In the genomic region with DNA sequence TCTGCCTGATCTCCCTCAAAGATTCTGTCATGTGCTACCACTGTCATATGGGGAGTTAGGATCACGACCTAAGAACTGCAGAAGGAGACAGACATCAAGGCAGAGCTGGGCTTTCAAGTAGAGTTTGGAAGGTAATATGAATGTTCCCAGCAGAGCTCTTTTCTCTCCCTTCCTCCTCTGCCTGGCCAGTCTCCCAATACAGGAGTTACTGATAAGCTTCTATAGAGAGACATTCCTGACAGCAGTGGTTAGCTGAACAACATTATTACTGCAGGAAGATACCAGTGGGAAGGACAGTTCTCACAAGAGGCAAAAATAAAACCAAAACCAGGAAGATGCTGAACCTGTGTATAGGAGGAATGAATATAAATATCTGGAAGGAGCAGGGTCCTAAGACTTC, we compare ENCODE assay signal across 27 mouse cellular contexts. TPM values are rescaled to one million over a fixed set of nuclear protein-coding genes. Genes with fewer than 3 reads are reported as not detected.
A peak's percentile ranks its signal among the peaks of the same experiment; 100 is the strongest.
DNase-seq lines count a peak whose midpoint lies in the region; ATAC-seq and TF ChIP-seq lines count a peak whose summit lies in the region.
"Had no signal": no experiment of that assay in that cellular context is flagged by ENCODE, and none has a peak within 500 bp of the region (broad histone marks: within the 10 kb centered on the region; RNA-seq: fewer than 3 reads in every experiment).

No protein-coding gene starts in this region.

- TF ChIP-seq EP300 in ES-Bruce4 (IDR thresholded peaks at IDR 0.05; ENCODE audit: insufficient read depth, low read depth, low read length): no peak

- 45% methylated on average over 1 of the region's 1 CpGs for WGBS in heart, embryonic 13.5 days
- WGBS in heart, embryonic 11.5 days (ENCODE audit: insufficient replicate concordance): 36% methylated on average over 1 of the region's 1 CpGs
- WGBS in heart, embryonic 16.5 days: 28% methylated on average over 1 of the region's 1 CpGs
- 36% methylated on average over 1 of the region's 1 CpGs for WGBS in heart, embryonic 10.5 days

- no peaks in the 10 kb centered on the region for H3K9me3 ChIP-seq in heart, embryonic 13.5 days
- no peaks in the 10 kb centered on the region for H3K9me3 ChIP-seq in heart, embryonic 11.5 days (replicated peaks; ENCODE audit: control insufficient read depth, low read length)
- no peaks in the 10 kb centered on the region for H3K9me3 ChIP-seq in heart, embryonic 16.5 days (replicated peaks; ENCODE audit: control insufficient read depth, low read length)
- no peaks in the 10 kb centered on the region for H3K9me3 ChIP-seq in heart, embryonic 10.5 days
- no peaks in the 10 kb centered on the region for H3K9me3 ChIP-seq in ES-Bruce4 (replicated peaks; ENCODE audit: control insufficient read depth, insufficient read depth, low read length, poor library complexity, severe bottlenecking)
- H3K9me3 ChIP-seq: embryonic facial prominence, embryonic 10.5 days; embryonic facial prominence, embryonic 13.5 days; forebrain, embryonic 12.5 days; forebrain, embryonic 15.5 days; hindbrain, embryonic 10.5 days; hindbrain, embryonic 13.5 days; intestine, embryonic 15.5 days had no signal

- peaks cover 22% of the 10 kb centered on the region for H3K36me3 ChIP-seq in heart, embryonic 13.5 days
- no peaks in the 10 kb centered on the region; the same call in 1 of the 2 replicates for H3K36me3 ChIP-seq in heart, embryonic 11.5 days (ENCODE audit: control insufficient read depth, insufficient read depth, low read length)
- no peaks in the 10 kb centered on the region for H3K36me3 ChIP-seq in heart, embryonic 16.5 days (ENCODE audit: control insufficient read depth, insufficient read depth)
- peaks cover 18% of the 10 kb centered on the region for H3K36me3 ChIP-seq in heart, embryonic 10.5 days
- peaks cover 12% of the 10 kb centered on the region; the same call in 1 of the 2 replicates for H3K36me3 ChIP-seq in ES-Bruce4 (ENCODE audit: control insufficient read depth, insufficient read depth, low read length, poor library complexity, severe bottlenecking)
- H3K36me3 ChIP-seq: intestine, embryonic 15.5 days had no signal

- peaks cover 22% of the 10 kb centered on the region for H3K4me1 ChIP-seq in heart, embryonic 13.5 days
- H3K4me1 ChIP-seq in heart, embryonic 11.5 days (ENCODE audit: control insufficient read depth, insufficient read depth, low read length): peaks cover 14% of the 10 kb centered on the region
- peaks cover 12% of the 10 kb centered on the region for H3K4me1 ChIP-seq in heart, embryonic 16.5 days (ENCODE audit: control insufficient read depth, insufficient read depth, low read length)
- H3K4me1 ChIP-seq in heart, embryonic 10.5 days: peaks cover 25% of the 10 kb centered on the region
- H3K4me1 ChIP-seq in ES-Bruce4 (ENCODE audit: control insufficient read depth, insufficient read depth, low read length): peaks cover 7% of the 10 kb centered on the region
- H3K4me1 ChIP-seq: forebrain, embryonic 12.5 days; forebrain, embryonic 15.5 days; intestine, embryonic 15.5 days had no signal

- H3K27ac ChIP-seq in heart, embryonic 13.5 days (replicated peaks): peak overlapping the region; percentile 60
- no peak overlapping the region for H3K27ac ChIP-seq in heart, embryonic 11.5 days (ENCODE audit: low read depth, low read length)
- H3K27ac ChIP-seq in heart, embryonic 16.5 days (ENCODE audit: low read length): peak overlapping the region; percentile 57
- H3K27ac ChIP-seq in heart, embryonic 10.5 days: no peak overlapping the region
- H3K27ac ChIP-seq in ES-Bruce4 (ENCODE audit: insufficient read depth, low read length): peak overlapping the region; percentile 49
- H3K27ac ChIP-seq: embryonic facial prominence, embryonic 10.5 days; embryonic facial prominence, embryonic 13.5 days; forebrain, embryonic 12.5 days; forebrain, embryonic 15.5 days; hindbrain, embryonic 10.5 days; hindbrain, embryonic 13.5 days; intestine, embryonic 15.5 days had no signal

- 0 out of 2 replicates have a peak overlapping the region, but pooled peaks have one; percentile 16 for H3K9ac ChIP-seq in heart, embryonic 13.5 days
- H3K9ac ChIP-seq in heart, embryonic 11.5 days (ENCODE audit: low read depth, low read length): no peak overlapping the region
- H3K9ac ChIP-seq in heart, embryonic 16.5 days (ENCODE audit: low read length): no peak overlapping the region
- H3K9ac ChIP-seq in ES-Bruce4 (ENCODE audit: low read depth, poor library complexity, severe bottlenecking): no peak overlapping the region
- H3K9ac ChIP-seq: embryonic facial prominence, embryonic 13.5 days; forebrain, embryonic 12.5 days; forebrain, embryonic 15.5 days; hindbrain, embryonic 13.5 days; intestine, embryonic 15.5 days had no signal

- no peak overlapping the region for H3K4me3 ChIP-seq in heart, embryonic 13.5 days
- H3K4me3 ChIP-seq in heart, embryonic 11.5 days (ENCODE audit: low read depth, low read length): no peak overlapping the region
- H3K4me3 ChIP-seq in heart, embryonic 16.5 days (ENCODE audit: low read length): no peak overlapping the region
- H3K4me3 ChIP-seq in heart, embryonic 10.5 days: no peak overlapping the region
- no peak overlapping the region for H3K4me3 ChIP-seq in ES-Bruce4 (ENCODE audit: low read depth, low read length)
- H3K4me3 ChIP-seq: embryonic facial prominence, embryonic 10.5 days; embryonic facial prominence, embryonic 13.5 days; erythroblast, embryonic 14.5 days; forebrain, embryonic 12.5 days; forebrain, embryonic 15.5 days; hindbrain, embryonic 10.5 days; hindbrain, embryonic 13.5 days; intestine, embryonic 15.5 days had no signal

- no peak for DNase-seq in heart, embryonic 10.5 days (ENCODE audit: low spot score)
- no peak for DNase-seq in layer of hippocampus, adult 9-11 months
- DNase-seq: adrenal gland, adult 8-10 months; adrenal gland, postnatal 25 days; B cell, adult 2 months; cerebellum, adult 11-12 months; cerebellum, adult 8-10 months; cerebellum, postnatal 36 days; embryo, embryonic 11 days; gastrocnemius, postnatal 25 days; kidney, adult 11 months; kidney, adult 8-10 months had no signal

- no peak for TF ChIP-seq POLR2A in ES-Bruce4 (IDR thresholded peaks at IDR 0.05; ENCODE audit: insufficient read depth, low read length)

- ATAC-seq in heart, embryonic 13.5 days (ENCODE audit: extremely low read depth, insufficient number of reproducible peaks, low FRiP score, low TSS enrichment): no peak
- ATAC-seq in heart, embryonic 11.5 days (replicated peaks; ENCODE audit: insufficient number of reproducible peaks, low FRiP score, low TSS enrichment): no peak
- ATAC-seq in heart, embryonic 16.5 days (replicated peaks; ENCODE audit: extremely low read depth, insufficient read depth, low FRiP score): peak; percentile 50; the same call in 1 of the 2 replicates
- ATAC-seq: activated CD4-positive, CD25-positive, alpha-beta regulatory T cell, adult 4 months; forebrain, embryonic 15.5 days; hindbrain, embryonic 16.5 days; intestine, embryonic 15.5 days had no signal

- peak overlapping the region; percentile 40 for H3K4me2 ChIP-seq in heart, embryonic 13.5 days
- no peak overlapping the region for H3K4me2 ChIP-seq in heart, embryonic 11.5 days
- peak overlapping the region; percentile 27; the same call in 1 of the 2 replicates for H3K4me2 ChIP-seq in heart, embryonic 16.5 days (ENCODE audit: low read depth, low read length)
- H3K4me2 ChIP-seq: embryonic facial prominence, embryonic 13.5 days; forebrain, embryonic 12.5 days; forebrain, embryonic 15.5 days; hindbrain, embryonic 13.5 days; intestine, embryonic 15.5 days had no signal

- no peaks in the 10 kb centered on the region for H3K27me3 ChIP-seq in heart, embryonic 13.5 days (replicated peaks)
- no peaks in the 10 kb centered on the region for H3K27me3 ChIP-seq in heart, embryonic 11.5 days (ENCODE audit: control insufficient read depth, insufficient read depth, low read length)
- no peaks in the 10 kb centered on the region for H3K27me3 ChIP-seq in heart, embryonic 16.5 days (ENCODE audit: control insufficient read depth, insufficient read depth, low read length)
- H3K27me3 ChIP-seq in heart, embryonic 10.5 days (ENCODE audit: insufficient read depth, poor library complexity, severe bottlenecking): no peaks in the 10 kb centered on the region
- no peaks in the 10 kb centered on the region for H3K27me3 ChIP-seq in ES-Bruce4 (ENCODE audit: control insufficient read depth, insufficient read depth, low read length, poor library complexity, severe bottlenecking)
- H3K27me3 ChIP-seq: CH12.LX; embryonic facial prominence, embryonic 13.5 days; forebrain, embryonic 12.5 days; forebrain, embryonic 15.5 days; hindbrain, embryonic 13.5 days; intestine, embryonic 15.5 days had no signal

- TF ChIP-seq CTCF in ES-Bruce4 (IDR thresholded peaks at IDR 0.05; ENCODE audit: low read depth, low read length): no peak

RNA-seq across cellular contexts. Expression of a gene that starts 22.1 kb away (rescaled TPM):
- polyA plus RNA-seq in heart, embryonic 13.5 days (2015; fragmentation: Nextera tagmentation; extraction: Ambion mirVana): 186 and 205 TPM in 2 replicates
- 177 and 191 TPM in 2 replicates for polyA plus RNA-seq in heart, embryonic 11.5 days (2014; fragmentation: Nextera tagmentation; extraction: Ambion mirVana)
- polyA plus RNA-seq in heart, embryonic 16.5 days (2015; fragmentation: Nextera tagmentation; extraction: Ambion mirVana): 198 and 211 TPM in 2 replicates
- 172 and 178 TPM in 2 replicates for polyA plus RNA-seq in heart, embryonic 10.5 days (2016; fragmentation: Nextera tagmentation; extraction: Ambion mirVana)
- 64.2 and 66.4 TPM in 2 replicates for polyA plus RNA-seq in ES-Bruce4 (2011; ENCODE audit: insufficient read depth, insufficient read length, low read depth, missing spikeins)

RNA-seq across cellular contexts. Expression of a gene that starts 28.9 kb away (rescaled TPM):
- polyA plus RNA-seq in heart, embryonic 13.5 days (2015; fragmentation: Nextera tagmentation; extraction: Ambion mirVana): 5.0 and 5.4 TPM in 2 replicates
- polyA plus RNA-seq in heart, embryonic 11.5 days (2014; fragmentation: Nextera tagmentation; extraction: Ambion mirVana): 5.0 and 5.6 TPM in 2 replicates
- 4.4 and 4.7 TPM in 2 replicates for polyA plus RNA-seq in heart, embryonic 16.5 days (2015; fragmentation: Nextera tagmentation; extraction: Ambion mirVana)
- polyA plus RNA-seq in heart, embryonic 10.5 days (2016; fragmentation: Nextera tagmentation; extraction: Ambion mirVana): 6.2 and 8.2 TPM in 2 replicates
- polyA plus RNA-seq in ES-Bruce4 (2011; ENCODE audit: insufficient read depth, insufficient read length, low read depth, missing spikeins): 16.8 and 18.2 TPM in 2 replicates

RNA-seq across cellular contexts. Expression of a gene that starts 29.5 kb away (rescaled TPM):
- 6.2 and 6.9 TPM in 2 replicates for polyA plus RNA-seq in heart, embryonic 13.5 days (2015; fragmentation: Nextera tagmentation; extraction: Ambion mirVana)
- polyA plus RNA-seq in heart, embryonic 11.5 days (2014; fragmentation: Nextera tagmentation; extraction: Ambion mirVana): 6.1 and 7.1 TPM in 2 replicates
- polyA plus RNA-seq in heart, embryonic 16.5 days (2015; fragmentation: Nextera tagmentation; extraction: Ambion mirVana): 5.6 and 5.9 TPM in 2 replicates
- polyA plus RNA-seq in heart, embryonic 10.5 days (2016; fragmentation: Nextera tagmentation; extraction: Ambion mirVana): 9.9 and 11.5 TPM in 2 replicates
- polyA plus RNA-seq in ES-Bruce4 (2011; ENCODE audit: insufficient read depth, insufficient read length, low read depth, missing spikeins): 22.0 and 22.3 TPM in 2 replicates
- polyA plus RNA-seq: erythroblast, embryonic 14.5 days had no signal

RNA-seq across cellular contexts. Expression of a gene that starts 48.5 kb away (rescaled TPM):
- 132 and 138 TPM in 2 replicates for polyA plus RNA-seq in heart, embryonic 13.5 days (2015; fragmentation: Nextera tagmentation; extraction: Ambion mirVana)
- polyA plus RNA-seq in heart, embryonic 11.5 days (2014; fragmentation: Nextera tagmentation; extraction: Ambion mirVana): 176 and 181 TPM in 2 replicates
- polyA plus RNA-seq in heart, embryonic 16.5 days (2015; fragmentation: Nextera tagmentation; extraction: Ambion mirVana): 129 and 139 TPM in 2 replicates
- 188 and 232 TPM in 2 replicates for polyA plus RNA-seq in heart, embryonic 10.5 days (2016; fragmentation: Nextera tagmentation; extraction: Ambion mirVana)
- 306 and 325 TPM in 2 replicates for polyA plus RNA-seq in ES-Bruce4 (2011; ENCODE audit: insufficient read depth, insufficient read length, low read depth, missing spikeins)

RNA-seq across cellular contexts. Expression of a gene that starts 48.6 kb away (rescaled TPM):
- polyA plus RNA-seq in heart, embryonic 13.5 days (2015; fragmentation: Nextera tagmentation; extraction: Ambion mirVana): 17.2 and 17.4 TPM in 2 replicates
- 16.7 and 18.5 TPM in 2 replicates for polyA plus RNA-seq in heart, embryonic 11.5 days (2014; fragmentation: Nextera tagmentation; extraction: Ambion mirVana)
- polyA plus RNA-seq in heart, embryonic 16.5 days (2015; fragmentation: Nextera tagmentation; extraction: Ambion mirVana): 17.7 and 19.2 TPM in 2 replicates
- 21.0 and 22.1 TPM in 2 replicates for polyA plus RNA-seq in heart, embryonic 10.5 days (2016; fragmentation: Nextera tagmentation; extraction: Ambion mirVana)
- 10.3 and 10.7 TPM in 2 replicates for polyA plus RNA-seq in ES-Bruce4 (2011; ENCODE audit: insufficient read depth, insufficient read length, low read depth, missing spikeins)

Comparison
In these comparisons a context has a peak if more than half of its experiments do, and no peak if none do; other contexts are left out.
1. H3K27ac ChIP-seq: peak in heart, embryonic 13.5 days (single experiment), heart, embryonic 16.5 days (single experiment) and ES-Bruce4 (single experiment); none in heart, embryonic 11.5 days (single experiment) and heart, embryonic 10.5 days (single experiment).